In the genomic region with DNA sequence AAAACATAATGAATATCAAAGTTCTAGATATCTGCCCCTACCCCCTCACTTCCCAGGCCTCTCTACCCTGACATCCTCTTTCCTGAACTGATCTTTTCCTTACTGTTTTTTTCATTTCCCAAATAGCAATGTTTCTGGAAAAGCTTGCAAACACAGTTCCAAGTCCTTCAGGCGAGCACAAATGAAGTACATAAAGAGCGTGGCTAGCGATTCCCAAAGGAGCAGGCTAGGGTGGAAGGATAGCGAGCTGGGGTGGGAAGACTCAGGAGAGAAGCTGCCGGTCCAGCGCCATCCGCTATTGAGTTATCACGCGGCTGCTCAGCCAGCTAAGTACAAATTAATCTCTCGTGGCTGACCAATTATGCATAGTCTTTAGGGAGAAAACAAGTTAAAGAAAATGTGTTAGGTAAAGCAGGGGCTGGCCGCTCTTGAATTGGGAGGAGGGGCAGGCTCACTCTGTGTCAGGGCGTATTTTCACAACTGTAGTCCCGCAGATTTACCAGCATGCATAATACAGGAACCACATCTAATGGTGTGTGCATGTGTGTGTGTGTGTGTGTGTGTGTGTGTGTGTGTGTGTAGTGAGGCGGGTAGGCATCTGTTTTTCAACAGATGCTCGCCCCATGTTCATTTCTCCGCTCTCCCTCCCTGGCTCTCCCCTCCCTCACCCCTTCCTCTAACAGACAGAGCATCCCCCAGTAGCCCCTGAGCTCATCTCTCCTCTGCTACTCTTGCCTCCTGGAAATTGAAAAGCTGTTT, we compare ENCODE assay signal across 13 mouse cellular contexts.
DNase-seq lines count a peak whose midpoint lies in the region; ATAC-seq and TF ChIP-seq lines count a peak whose summit lies in the region.
"Had no signal": no experiment of that assay in that cellular context is flagged by ENCODE, and none has a peak within 500 bp of the region (broad histone marks: within the 10 kb centered on the region; RNA-seq: fewer than 3 reads in every experiment).

No protein-coding gene starts in this region.

- no peaks in the 10 kb centered on the region for H3K9me3 ChIP-seq in forebrain, embryonic 10.5 days
- H3K9me3 ChIP-seq in forebrain, embryonic 16.5 days (ENCODE audit: control insufficient read depth, low read length) = no peaks in the 10 kb centered on the region
- H3K9me3 ChIP-seq in midbrain, postnatal 0 days (ENCODE audit: low read length) = no peaks in the 10 kb centered on the region
- H3K9me3 ChIP-seq: kidney, embryonic 15.5 days; liver, embryonic 12.5 days had no signal

- H3K9ac ChIP-seq in forebrain, embryonic 16.5 days (replicated peaks; ENCODE audit: low read depth, low read length) = no peak overlapping the region
- no peak overlapping the region for H3K9ac ChIP-seq in midbrain, postnatal 0 days (replicated peaks; ENCODE audit: low read length, poor library complexity, severe bottlenecking)
- H3K9ac ChIP-seq: kidney, embryonic 15.5 days; liver, embryonic 12.5 days had no signal

- no peaks in the 10 kb centered on the region for H3K27me3 ChIP-seq in forebrain, embryonic 10.5 days (ENCODE audit: poor library complexity, severe bottlenecking)
- no peaks in the 10 kb centered on the region for H3K27me3 ChIP-seq in forebrain, embryonic 16.5 days (replicated peaks; ENCODE audit: control insufficient read depth, insufficient read depth, low read length)
- no peaks in the 10 kb centered on the region for H3K27me3 ChIP-seq in midbrain, postnatal 0 days (ENCODE audit: insufficient read depth, low read length)
- H3K27me3 ChIP-seq: kidney, embryonic 15.5 days; liver, embryonic 12.5 days had no signal

- H3K4me1 ChIP-seq in forebrain, embryonic 10.5 days = peaks cover 15% of the 10 kb centered on the region
- H3K4me1 ChIP-seq in forebrain, embryonic 16.5 days (replicated peaks; ENCODE audit: control insufficient read depth, insufficient read depth, low read length) = peaks cover 8% of the 10 kb centered on the region
- H3K4me1 ChIP-seq in midbrain, postnatal 0 days (ENCODE audit: insufficient read depth, low read length) = peaks cover 2% of the 10 kb centered on the region; the same call in 1 of the 2 replicates
- H3K4me1 ChIP-seq: liver, embryonic 12.5 days had no signal

- WGBS in forebrain, embryonic 10.5 days = 78% methylated on average over 16 of the region's 16 CpGs
- 21% methylated on average over 16 of the region's 16 CpGs for WGBS in forebrain, embryonic 16.5 days
- 30% methylated on average over 16 of the region's 16 CpGs for WGBS in midbrain, postnatal 0 days

- H3K27ac ChIP-seq in forebrain, embryonic 10.5 days = peak overlapping the region; percentile 40; the same call in 1 of the 2 replicates
- H3K27ac ChIP-seq in forebrain, embryonic 16.5 days (ENCODE audit: low read length) = no peak overlapping the region
- H3K27ac ChIP-seq in midbrain, postnatal 0 days (ENCODE audit: low read depth, low read length) = no peak overlapping the region
- H3K27ac ChIP-seq: kidney, embryonic 15.5 days; left cerebral cortex, adult 2 months; liver, embryonic 12.5 days had no signal

- peak overlapping the region; percentile 28 for H3K4me2 ChIP-seq in forebrain, embryonic 16.5 days (ENCODE audit: low read length)
- peak overlapping the region; percentile 32; the same call in 1 of the 2 replicates for H3K4me2 ChIP-seq in midbrain, postnatal 0 days (ENCODE audit: low read depth, low read length, poor library complexity, severe bottlenecking)
- H3K4me2 ChIP-seq: kidney, embryonic 15.5 days; liver, embryonic 12.5 days had no signal

- no peak overlapping the region for H3K4me3 ChIP-seq in forebrain, embryonic 10.5 days
- H3K4me3 ChIP-seq in forebrain, embryonic 16.5 days (replicated peaks; ENCODE audit: low read length) = no peak overlapping the region
- H3K4me3 ChIP-seq in midbrain, postnatal 0 days (ENCODE audit: low read depth, low read length) = no peak overlapping the region
- H3K4me3 ChIP-seq: kidney, embryonic 15.5 days; left cerebral cortex, adult 2 months; liver, embryonic 12.5 days had no signal

- H3K36me3 ChIP-seq in forebrain, embryonic 10.5 days (replicated peaks) = no peaks in the 10 kb centered on the region
- no peaks in the 10 kb centered on the region for H3K36me3 ChIP-seq in forebrain, embryonic 16.5 days (ENCODE audit: control insufficient read depth, insufficient read depth)
- no peaks in the 10 kb centered on the region for H3K36me3 ChIP-seq in midbrain, postnatal 0 days (ENCODE audit: insufficient read depth, low read length)
- H3K36me3 ChIP-seq: kidney, embryonic 15.5 days; liver, embryonic 12.5 days had no signal

- TF ChIP-seq CTCF in midbrain, postnatal 0 days (IDR thresholded peaks at IDR 0.05) = no peak

- peak; percentile 26 to 42 for DNase-seq in heart, adult 9 months (ENCODE audit: low spot score in 2 of 2)
- no peak for DNase-seq in heart, postnatal 4 days
- DNase-seq in forebrain, embryonic 10.5 days (ENCODE audit: extremely low spot score, low spot score) = no peak
- peak; percentile 65 for DNase-seq in midbrain, postnatal 0 days (ENCODE audit: low spot score)
- no peak for DNase-seq in spleen, postnatal 36 days (ENCODE audit: low spot score in 2 of 2)
- no peak for DNase-seq in adrenal gland, postnatal 14 days
- DNase-seq in left cerebral cortex, adult 8-10 months (ENCODE audit: low spot score in 2 of 2) = no peak
- DNase-seq: lung, postnatal 4 days; right cerebral cortex, postnatal 4 days had no signal

- peak; percentile 78 for ATAC-seq in forebrain, embryonic 16.5 days
- peak; percentile 47; the same call in 1 of the 2 replicates for ATAC-seq in midbrain, postnatal 0 days (ENCODE audit: low FRiP score)
- ATAC-seq: liver, embryonic 12.5 days had no signal

Comparison
In these comparisons a context has a peak if more than half of its experiments do, and no peak if none do; other contexts are left out.
1. DNase-seq: peak in heart, adult 9 months (2 of 2) and midbrain, postnatal 0 days (single experiment); none in heart, postnatal 4 days (single experiment), forebrain, embryonic 10.5 days (single experiment), spleen, postnatal 36 days (0 of 2), adrenal gland, postnatal 14 days (single experiment) and left cerebral cortex, adult 8-10 months (0 of 2).